10 mouse cellular contexts compared by ENCODE assay signal in genomic region chr4:44776651-44777050, GRCm38 (mm10). TPM values are rescaled to one million over a fixed set of nuclear protein-coding genes. Genes with fewer than 3 reads are reported as not detected.
DNase-seq lines count a peak whose midpoint lies in the region; ATAC-seq and TF ChIP-seq lines count a peak whose summit lies in the region.
"Had no signal": no experiment of that assay in that cellular context is flagged by ENCODE, and none has a peak within 500 bp of the region (broad histone marks: within the 10 kb centered on the region; RNA-seq: fewer than 3 reads in every experiment).

No protein-coding gene starts in this region.

- peaks cover 2% of the 10 kb centered on the region; the same call in 1 of the 2 replicates for H3K4me1 ChIP-seq in liver, adult 2 months (ENCODE audit: control insufficient read depth, insufficient read depth, low read length)
- H3K4me1 ChIP-seq in liver, embryonic 12.5 days, result no peaks in the 10 kb centered on the region
- no peaks in the 10 kb centered on the region for H3K4me1 ChIP-seq in intestine, embryonic 16.5 days (ENCODE audit: control insufficient read depth, insufficient read depth, low read length)
- H3K4me1 ChIP-seq: embryonic facial prominence, embryonic 12.5 days; neural tube, embryonic 12.5 days had no signal

- H3K27me3 ChIP-seq in liver, adult 2 months (ENCODE audit: control insufficient read depth, insufficient read depth, low read length), result no peaks in the 10 kb centered on the region
- no peaks in the 10 kb centered on the region for H3K27me3 ChIP-seq in liver, embryonic 12.5 days (replicated peaks)
- H3K27me3 ChIP-seq in intestine, embryonic 16.5 days (replicated peaks; ENCODE audit: control insufficient read depth, insufficient read depth, low read length), result no peaks in the 10 kb centered on the region
- H3K27me3 ChIP-seq: embryonic facial prominence, embryonic 12.5 days; neural tube, embryonic 12.5 days had no signal

- H3K4me3 ChIP-seq in liver, adult 2 months (ENCODE audit: insufficient read depth, low read depth, low read length), result no peak overlapping the region
- H3K4me3 ChIP-seq in liver, embryonic 12.5 days, result no peak overlapping the region
- no peak overlapping the region for H3K4me3 ChIP-seq in intestine, embryonic 16.5 days (ENCODE audit: low read length)
- H3K4me3 ChIP-seq: embryonic facial prominence, embryonic 12.5 days; neural tube, embryonic 12.5 days had no signal

- H3K36me3 ChIP-seq in liver, adult 2 months (ENCODE audit: control insufficient read depth, insufficient read depth, low read length), result peaks cover 4% of the 10 kb centered on the region; the same call in 1 of the 2 replicates
- no peaks in the 10 kb centered on the region for H3K36me3 ChIP-seq in liver, embryonic 12.5 days
- H3K36me3 ChIP-seq in intestine, embryonic 16.5 days (ENCODE audit: control insufficient read depth, insufficient read depth, low read length), result no peaks in the 10 kb centered on the region
- H3K36me3 ChIP-seq: embryonic facial prominence, embryonic 12.5 days; neural tube, embryonic 12.5 days had no signal

- no peak for TF ChIP-seq CTCF in liver, adult 2 months (IDR thresholded peaks at IDR 0.05; ENCODE audit: low read depth, low read length)

- ATAC-seq in cerebellum, adult (ENCODE audit: insufficient number of reproducible peaks, low FRiP score, low TSS enrichment), result no peak
- no peak for ATAC-seq in liver, embryonic 12.5 days
- no peak for ATAC-seq in intestine, embryonic 16.5 days

- peak; percentile 22 to 39 for DNase-seq in cerebellum, adult 18-20 months
- DNase-seq in liver, adult 2 months (ENCODE audit: extremely low read depth, low read depth, low spot score), result peak; percentile 83
- peak; percentile 26 for DNase-seq in embryo, embryonic 10.5 days (ENCODE audit: low spot score)
- DNase-seq in layer of hippocampus, postnatal 36 days, result peak; percentile 13 to 15
- no peak for DNase-seq in MN1 (ENCODE audit: low spot score)

- H3K9me3 ChIP-seq in liver, embryonic 12.5 days (replicated peaks), result no peaks in the 10 kb centered on the region
- H3K9me3 ChIP-seq in intestine, embryonic 16.5 days (ENCODE audit: control insufficient read depth, low read length), result no peaks in the 10 kb centered on the region
- H3K9me3 ChIP-seq: embryonic facial prominence, embryonic 12.5 days; neural tube, embryonic 12.5 days had no signal

- no peak for TF ChIP-seq POLR2A in liver, adult 2 months (IDR thresholded peaks at IDR 0.05; ENCODE audit: extremely low read depth, insufficient read depth, low read length)

- 52% methylated on average over 2 of the region's 2 CpGs for WGBS in liver, adult 2 months
- 68% methylated on average over 2 of the region's 2 CpGs for WGBS in liver, embryonic 12.5 days (ENCODE audit: insufficient replicate concordance)
- WGBS in intestine, embryonic 16.5 days, result 67% methylated on average over 2 of the region's 2 CpGs

- no peak overlapping the region for H3K4me2 ChIP-seq in liver, embryonic 12.5 days
- no peak overlapping the region for H3K4me2 ChIP-seq in intestine, embryonic 16.5 days (ENCODE audit: low read depth, low read length)
- H3K4me2 ChIP-seq: embryonic facial prominence, embryonic 12.5 days; neural tube, embryonic 12.5 days had no signal

- no peak overlapping the region for H3K9ac ChIP-seq in liver, adult 2 months (ENCODE audit: low read depth, low read length)
- H3K9ac ChIP-seq in liver, embryonic 12.5 days, result no peak overlapping the region
- H3K9ac ChIP-seq in intestine, embryonic 16.5 days (ENCODE audit: low read depth, low read length), result no peak overlapping the region
- H3K9ac ChIP-seq: embryonic facial prominence, embryonic 12.5 days; neural tube, embryonic 12.5 days had no signal

- H3K79me2 ChIP-seq in liver, adult 2 months (ENCODE audit: control insufficient read depth, insufficient read depth, low read length), result no peaks in the 10 kb centered on the region; the same call in 1 of the 2 replicates

- H3K27ac ChIP-seq in liver, adult 2 months (replicated peaks; ENCODE audit: insufficient read depth, low read depth, low read length), result no peak overlapping the region
- no peak overlapping the region for H3K27ac ChIP-seq in liver, embryonic 12.5 days
- H3K27ac ChIP-seq in intestine, embryonic 16.5 days (ENCODE audit: low read length), result no peak overlapping the region
- H3K27ac ChIP-seq: embryonic facial prominence, embryonic 12.5 days; neural tube, embryonic 12.5 days had no signal

RNA-seq across cellular contexts. Expression of gene Zcchc7, which starts 21.0 kb away (rescaled TPM):
- 17.8 and 21.8 TPM in 2 replicates for total RNA-seq in liver, adult 2 months (2014; rRNA removed)
- polyA plus RNA-seq in liver, adult 2 months (2012; rRNA removed), result 4.8 and 5.0 TPM in 2 replicates
- 17.2 and 21.2 TPM in 2 replicates for polyA plus RNA-seq in liver, embryonic 12.5 days (2016; fragmentation: Nextera tagmentation; extraction: Ambion mirVana)
- 10 to 100 TPM; 69.7 to 92.0 TPM for total RNA-seq in layer of hippocampus, postnatal 36 days (2021)
- 29.3 and 33.9 TPM in 2 replicates for polyA plus RNA-seq in intestine, embryonic 16.5 days (2015; fragmentation: Nextera tagmentation; extraction: Ambion mirVana)
